ENCODE assay signal across 8 mouse cellular contexts in the genomic region with DNA sequence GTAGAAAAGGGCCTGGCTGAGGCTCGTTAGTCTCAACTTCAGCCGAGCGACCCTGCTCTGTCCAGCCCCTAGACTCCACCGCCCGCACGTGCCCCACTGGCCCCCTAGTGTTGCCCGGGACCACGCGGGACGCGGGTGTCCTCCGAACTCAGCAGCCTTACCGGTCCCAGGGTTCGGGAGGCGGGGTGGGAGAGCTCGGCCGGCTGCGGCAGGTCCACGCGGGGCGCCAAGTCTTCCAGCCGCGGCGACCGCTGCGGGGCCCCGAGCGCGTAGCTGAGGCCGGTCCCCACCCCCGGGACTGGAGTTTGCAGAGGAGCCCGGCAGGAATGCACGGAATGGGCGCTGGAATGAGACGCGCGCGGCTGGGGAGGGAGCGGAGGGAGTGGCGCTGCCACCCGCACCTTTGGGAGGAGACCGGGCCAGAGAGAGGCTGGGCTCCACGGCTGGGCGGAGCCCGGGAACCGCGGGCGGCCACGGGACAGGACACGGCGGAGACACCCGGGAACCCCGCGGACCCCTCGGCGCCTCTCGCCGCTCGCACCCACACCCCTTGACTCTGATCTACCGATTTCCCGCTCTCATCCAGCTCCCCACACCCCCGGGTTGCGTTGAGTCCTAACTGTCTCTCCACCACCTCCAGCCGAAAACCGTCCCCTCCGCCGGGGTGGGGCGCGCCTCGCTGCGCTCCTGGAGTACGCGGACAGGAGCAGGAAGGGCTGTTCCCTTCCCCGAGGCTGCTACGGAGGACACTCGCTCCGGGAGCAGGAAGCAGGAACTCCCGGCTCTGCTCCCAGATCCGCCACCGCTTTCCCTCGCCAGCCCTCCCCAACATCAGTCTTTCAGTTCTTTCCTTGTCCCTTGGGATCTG. TPM values are rescaled to one million over a fixed set of nuclear protein-coding genes. Genes with fewer than 3 reads are reported as not detected.
DNase-seq lines count a peak whose midpoint lies in the region; ATAC-seq and TF ChIP-seq lines count a peak whose summit lies in the region.

TSS of gene Tead4 (minus strand) at position 690 of the 868 bp plus-strand sequence.

- peak within 1 kb of the TSS; percentile 96 for H3K4me2 ChIP-seq in heart, embryonic 15.5 days
- H3K4me2 ChIP-seq in kidney, embryonic 16.5 days (replicated peaks; ENCODE audit: low read depth, low read length) = peak within 1 kb of the TSS; percentile 93

- WGBS in heart, embryonic 15.5 days = under 1% methylated on average over 69 of the region's 81 CpGs
- under 1% methylated on average over 75 of the region's 81 CpGs for WGBS in kidney, embryonic 16.5 days

- no peak for TF ChIP-seq POLR2A in bone marrow macrophage, adult 2 months (IDR thresholded peaks at IDR 0.05; ENCODE audit: borderline replicate concordance, low read depth, low read length)
- TF ChIP-seq POLR2A in embryonic fibroblast, embryonic 13.5 days (IDR thresholded peaks at IDR 0.05; ENCODE audit: low read depth, low read length) = peak; percentile 70

- H3K27me3 ChIP-seq in heart, embryonic 15.5 days = peaks cover 15% of the 10 kb centered on the region
- peaks cover 15% of the 10 kb centered on the region for H3K27me3 ChIP-seq in kidney, embryonic 16.5 days (ENCODE audit: insufficient read depth, low read length)

- TF ChIP-seq CTCF in bone marrow macrophage, adult 2 months (IDR thresholded peaks at IDR 0.05; ENCODE audit: low read depth, low read length) = no peak
- TF ChIP-seq CTCF in embryonic fibroblast, embryonic 13.5 days (IDR thresholded peaks at IDR 0.05; ENCODE audit: borderline replicate concordance, insufficient read depth, low read length) = no peak

- 0 out of 2 replicates have a peak, but pooled peaks cover 4% of the 10 kb centered on the region for H3K9me3 ChIP-seq in heart, embryonic 15.5 days (replicated peaks)
- peaks cover 5% of the 10 kb centered on the region; the same call in 1 of the 2 replicates for H3K9me3 ChIP-seq in kidney, embryonic 16.5 days (ENCODE audit: low read length)

- H3K4me3 ChIP-seq in bone marrow macrophage, adult 2 months (ENCODE audit: insufficient read depth, low read length) = peak within 1 kb of the TSS; percentile 66
- peak within 1 kb of the TSS; percentile 73 for H3K4me3 ChIP-seq in embryonic fibroblast, embryonic 13.5 days (ENCODE audit: insufficient read depth, low read length)
- peak within 1 kb of the TSS; percentile 77 for H3K4me3 ChIP-seq in heart, embryonic 15.5 days
- H3K4me3 ChIP-seq in kidney, embryonic 16.5 days (ENCODE audit: low read length) = peak within 1 kb of the TSS; percentile 63

- peak; percentile 83 for ATAC-seq in heart, embryonic 15.5 days (replicated peaks; ENCODE audit: insufficient number of reproducible peaks, insufficient read depth, low FRiP score, low read depth)
- peak; percentile 92 for ATAC-seq in kidney, embryonic 16.5 days (ENCODE audit: low FRiP score, low TSS enrichment)
- ATAC-seq in erythroid progenitor cell, adult 5-6 weeks (replicated peaks; ENCODE audit: low FRiP score, poor library complexity, severe bottlenecking) = no peak

- H3K27ac ChIP-seq in bone marrow macrophage, adult 2 months (ENCODE audit: insufficient read depth, low read depth, low read length) = no peak within 1 kb of the TSS
- H3K27ac ChIP-seq in embryonic fibroblast, embryonic 13.5 days (ENCODE audit: insufficient read depth, low read length) = peak within 1 kb of the TSS; percentile 50; the same call in 1 of the 2 replicates
- peak within 1 kb of the TSS; percentile 83 for H3K27ac ChIP-seq in heart, embryonic 15.5 days
- peak within 1 kb of the TSS; percentile 47 for H3K27ac ChIP-seq in kidney, embryonic 16.5 days (ENCODE audit: low read length)

- H3K9ac ChIP-seq in heart, embryonic 15.5 days = peak within 1 kb of the TSS; percentile 72
- peak within 1 kb of the TSS; percentile 68 for H3K9ac ChIP-seq in kidney, embryonic 16.5 days (replicated peaks; ENCODE audit: low read length)

- no peaks in the 10 kb centered on the region for H3K36me3 ChIP-seq in heart, embryonic 15.5 days
- no peaks in the 10 kb centered on the region for H3K36me3 ChIP-seq in kidney, embryonic 16.5 days (ENCODE audit: insufficient read depth, low read length)

- H3K4me1 ChIP-seq in bone marrow macrophage, adult 2 months (ENCODE audit: control insufficient read depth, insufficient read depth, low read length) = no peaks in the 10 kb centered on the region
- H3K4me1 ChIP-seq in embryonic fibroblast, embryonic 13.5 days (ENCODE audit: control insufficient read depth, insufficient read depth, low read length) = peaks cover 29% of the 10 kb centered on the region
- peaks cover 39% of the 10 kb centered on the region for H3K4me1 ChIP-seq in heart, embryonic 15.5 days (replicated peaks)
- H3K4me1 ChIP-seq in kidney, embryonic 16.5 days (ENCODE audit: insufficient read depth, low read length) = peaks cover 35% of the 10 kb centered on the region

- DNase-seq in ES-CJ7 (ENCODE audit: low read depth, low spot score) = peak; percentile 75
- peak; percentile 87 for DNase-seq in lung, postnatal 14 days
- peak; percentile 57 for DNase-seq in retina, embryonic 14.5 days (ENCODE audit: low spot score)

RNA-seq across cellular contexts. Expression of gene Tead4, which starts in this region (rescaled TPM):
- polyA plus RNA-seq in bone marrow macrophage, adult 2 months (2012; ENCODE audit: insufficient read depth, insufficient read length, missing spikeins) = not detected in 2 replicates
- polyA plus RNA-seq in embryonic fibroblast, embryonic 13.5 days (2011; ENCODE audit: insufficient read length, low read depth, missing spikeins) = 3.0 and 4.2 TPM in 2 replicates
- polyA plus RNA-seq in heart, embryonic 15.5 days (2015; fragmentation: Nextera tagmentation; extraction: Ambion mirVana) = 2.3 and 2.7 TPM in 2 replicates
- 3.0 and 3.3 TPM in 2 replicates for polyA plus RNA-seq in kidney, embryonic 16.5 days (2015; fragmentation: Nextera tagmentation; extraction: Ambion mirVana)
- not detected in 2 replicates for total RNA-seq in erythroid progenitor cell, adult 5-6 weeks (2015; ENCODE audit: low replicate concordance)
- total RNA-seq in erythroid progenitor cell, adult 5-6 weeks (2017; ENCODE audit: low replicate concordance) = not detected in 2 replicates
